In genomic region chr3:51577816-51578749, GRCm38 (mm10) we compare ENCODE assay signal across 8 mouse cellular contexts. TPM values are rescaled to one million over a fixed set of nuclear protein-coding genes. Genes with fewer than 3 reads are reported as not detected.
DNase-seq lines count a peak whose midpoint lies in the region; ATAC-seq lines count a peak whose summit lies in the region.

No protein-coding gene starts in this region.

- ATAC-seq in heart, embryonic 13.5 days (ENCODE audit: extremely low read depth, insufficient number of reproducible peaks, low FRiP score, low TSS enrichment): no peak
- 0 out of 2 replicates have a peak, but pooled peaks have one; percentile 42 for ATAC-seq in stomach, embryonic 14.5 days (ENCODE audit: insufficient number of reproducible peaks, insufficient read depth, low FRiP score, low read depth)
- ATAC-seq in midbrain, embryonic 15.5 days (replicated peaks): no peak
- no peak for ATAC-seq in forebrain, embryonic 12.5 days (ENCODE audit: low FRiP score)
- no peak for ATAC-seq in hindbrain, embryonic 16.5 days

- H3K4me3 ChIP-seq in heart, embryonic 13.5 days: no peak overlapping the region
- H3K4me3 ChIP-seq in stomach, embryonic 14.5 days (ENCODE audit: low read depth, low read length): no peak overlapping the region
- H3K4me3 ChIP-seq in midbrain, embryonic 15.5 days: no peak overlapping the region
- H3K4me3 ChIP-seq in forebrain, embryonic 12.5 days (replicated peaks): no peak overlapping the region
- no peak overlapping the region for H3K4me3 ChIP-seq in hindbrain, embryonic 16.5 days (ENCODE audit: low read length)

- H3K36me3 ChIP-seq in heart, embryonic 13.5 days: no peaks in the 10 kb centered on the region
- H3K36me3 ChIP-seq in stomach, embryonic 14.5 days (ENCODE audit: control insufficient read depth, insufficient read depth, low read length): no peaks in the 10 kb centered on the region
- no peaks in the 10 kb centered on the region for H3K36me3 ChIP-seq in midbrain, embryonic 15.5 days (replicated peaks)
- no peaks in the 10 kb centered on the region for H3K36me3 ChIP-seq in forebrain, embryonic 12.5 days (replicated peaks)
- H3K36me3 ChIP-seq in hindbrain, embryonic 16.5 days (ENCODE audit: control insufficient read depth, insufficient read depth, low read length): no peaks in the 10 kb centered on the region

- H3K4me2 ChIP-seq in heart, embryonic 13.5 days: no peak overlapping the region
- no peak overlapping the region for H3K4me2 ChIP-seq in stomach, embryonic 14.5 days (replicated peaks; ENCODE audit: low read depth, low read length)
- H3K4me2 ChIP-seq in midbrain, embryonic 15.5 days: no peak overlapping the region
- no peak overlapping the region for H3K4me2 ChIP-seq in forebrain, embryonic 12.5 days
- H3K4me2 ChIP-seq in hindbrain, embryonic 16.5 days (ENCODE audit: low read length): no peak overlapping the region

- 48% methylated on average over 12 of the region's 12 CpGs for WGBS in heart, embryonic 13.5 days
- WGBS in stomach, embryonic 14.5 days: 70% methylated on average over 12 of the region's 12 CpGs
- 87% methylated on average over 12 of the region's 12 CpGs for WGBS in midbrain, embryonic 15.5 days
- WGBS in forebrain, embryonic 12.5 days: 82% methylated on average over 12 of the region's 12 CpGs
- WGBS in hindbrain, embryonic 16.5 days: 89% methylated on average over 12 of the region's 12 CpGs

- H3K4me1 ChIP-seq in heart, embryonic 13.5 days: peaks cover 17% of the 10 kb centered on the region
- H3K4me1 ChIP-seq in stomach, embryonic 14.5 days (ENCODE audit: control insufficient read depth, insufficient read depth, low read length): no peaks in the 10 kb centered on the region
- peaks cover 6% of the 10 kb centered on the region for H3K4me1 ChIP-seq in midbrain, embryonic 15.5 days
- peaks cover 6% of the 10 kb centered on the region for H3K4me1 ChIP-seq in forebrain, embryonic 12.5 days
- no peaks in the 10 kb centered on the region for H3K4me1 ChIP-seq in hindbrain, embryonic 16.5 days (ENCODE audit: control insufficient read depth, insufficient read depth, low read depth, low read length)

- H3K9me3 ChIP-seq in heart, embryonic 13.5 days: no peaks in the 10 kb centered on the region
- no peaks in the 10 kb centered on the region for H3K9me3 ChIP-seq in stomach, embryonic 14.5 days (ENCODE audit: control insufficient read depth, low read depth, low read length)
- no peaks in the 10 kb centered on the region for H3K9me3 ChIP-seq in midbrain, embryonic 15.5 days
- no peaks in the 10 kb centered on the region for H3K9me3 ChIP-seq in forebrain, embryonic 12.5 days
- H3K9me3 ChIP-seq in hindbrain, embryonic 16.5 days (ENCODE audit: control insufficient read depth, low read length): no peaks in the 10 kb centered on the region

- peak; percentile 80 for DNase-seq in heart, adult 11 months
- DNase-seq in heart, adult 8-10 months (ENCODE audit: low spot score): no peak
- DNase-seq in kidney, postnatal 25 days: peak; percentile 68 to 78

- H3K27me3 ChIP-seq in heart, embryonic 13.5 days (replicated peaks): no peaks in the 10 kb centered on the region
- H3K27me3 ChIP-seq in stomach, embryonic 14.5 days (ENCODE audit: control insufficient read depth, insufficient read depth, low read length): no peaks in the 10 kb centered on the region
- no peaks in the 10 kb centered on the region for H3K27me3 ChIP-seq in midbrain, embryonic 15.5 days (replicated peaks)
- H3K27me3 ChIP-seq in forebrain, embryonic 12.5 days: no peaks in the 10 kb centered on the region
- no peaks in the 10 kb centered on the region for H3K27me3 ChIP-seq in hindbrain, embryonic 16.5 days (replicated peaks; ENCODE audit: control insufficient read depth, insufficient read depth, low read length)

- peak overlapping the region; percentile 69; the same call in 1 of the 2 replicates for H3K27ac ChIP-seq in heart, embryonic 13.5 days (replicated peaks)
- H3K27ac ChIP-seq in stomach, embryonic 14.5 days (ENCODE audit: low read length): no peak overlapping the region
- H3K27ac ChIP-seq in midbrain, embryonic 15.5 days: no peak overlapping the region
- H3K27ac ChIP-seq in forebrain, embryonic 12.5 days: no peak overlapping the region
- no peak overlapping the region for H3K27ac ChIP-seq in hindbrain, embryonic 16.5 days (ENCODE audit: low read depth, low read length)

- H3K9ac ChIP-seq in heart, embryonic 13.5 days: 0 out of 2 replicates have a peak overlapping the region, but pooled peaks have one; percentile 1
- H3K9ac ChIP-seq in stomach, embryonic 14.5 days (replicated peaks; ENCODE audit: low read depth, low read length): no peak overlapping the region
- H3K9ac ChIP-seq in midbrain, embryonic 15.5 days: no peak overlapping the region
- H3K9ac ChIP-seq in forebrain, embryonic 12.5 days: no peak overlapping the region
- no peak overlapping the region for H3K9ac ChIP-seq in hindbrain, embryonic 16.5 days (ENCODE audit: low read depth, low read length)

RNA-seq across cellular contexts. Expression of gene Setd7, which starts 17.4 kb away (rescaled TPM):
- 10 to 100 TPM; 55.6 to 68.3 (median 59.1) TPM for total RNA-seq in heart, adult 8-10 months (2022)
- 3.8 and 5.8 TPM in 2 replicates for polyA plus RNA-seq in heart, embryonic 13.5 days (2015; fragmentation: Nextera tagmentation; extraction: Ambion mirVana)
- 6.6 and 8.5 TPM in 2 replicates for polyA plus RNA-seq in stomach, embryonic 14.5 days (2014; fragmentation: Nextera tagmentation; extraction: Ambion mirVana)
- polyA plus RNA-seq in midbrain, embryonic 15.5 days (2015; fragmentation: Nextera tagmentation; extraction: Ambion mirVana): 3.4 and 3.7 TPM in 2 replicates
- polyA plus RNA-seq in forebrain, embryonic 12.5 days (2016; fragmentation: Nextera tagmentation; extraction: Ambion mirVana): 4.4 and 5.5 TPM in 2 replicates
- polyA plus RNA-seq in hindbrain, embryonic 16.5 days (2015; fragmentation: Nextera tagmentation; extraction: Ambion mirVana): 2.1 and 2.7 TPM in 2 replicates
